Mouse (Mus musculus) erythroblast, adult 5-6 weeks (primary cell): Measurements from ENCODE around the gene Actl7a. TPM values are rescaled to one million over a fixed set of nuclear protein-coding genes. Genes with fewer than 3 reads are reported as not detected.

Experiments used
- ATAC-seq: replicated peaks from 2 replicates; pipeline ENCODE4 v1.8.0; 2016; ENCODE audit warnings: moderate number of reproducible peaks, mild to moderate bottlenecking, moderate TSS enrichment, inconsistent platforms; ENCODE audit not compliant: poor library complexity, low FRiP score, severe bottlenecking
- total RNA-seq, 2 experiments: library from RNA; stranded (forward) in 1 of 2; stranded (reverse) in 1 of 2; fragments of 150-400 nt in 1 of 2; fragments of 200-764, 138-1000 nt in 1 of 2; gene quantifications; 2 replicates each; pipeline versions ENCODE4 v1.2.3 to v1.2.4; 2015 to 2017; ENCODE audit warnings: low replicate concordance in 2 of 2

Gene Actl7a
- total RNA-seq (2015; ENCODE audit: low replicate concordance): not detected in 2 replicates
- total RNA-seq (2017; ENCODE audit: low replicate concordance): not detected in 2 replicates

DNA sequence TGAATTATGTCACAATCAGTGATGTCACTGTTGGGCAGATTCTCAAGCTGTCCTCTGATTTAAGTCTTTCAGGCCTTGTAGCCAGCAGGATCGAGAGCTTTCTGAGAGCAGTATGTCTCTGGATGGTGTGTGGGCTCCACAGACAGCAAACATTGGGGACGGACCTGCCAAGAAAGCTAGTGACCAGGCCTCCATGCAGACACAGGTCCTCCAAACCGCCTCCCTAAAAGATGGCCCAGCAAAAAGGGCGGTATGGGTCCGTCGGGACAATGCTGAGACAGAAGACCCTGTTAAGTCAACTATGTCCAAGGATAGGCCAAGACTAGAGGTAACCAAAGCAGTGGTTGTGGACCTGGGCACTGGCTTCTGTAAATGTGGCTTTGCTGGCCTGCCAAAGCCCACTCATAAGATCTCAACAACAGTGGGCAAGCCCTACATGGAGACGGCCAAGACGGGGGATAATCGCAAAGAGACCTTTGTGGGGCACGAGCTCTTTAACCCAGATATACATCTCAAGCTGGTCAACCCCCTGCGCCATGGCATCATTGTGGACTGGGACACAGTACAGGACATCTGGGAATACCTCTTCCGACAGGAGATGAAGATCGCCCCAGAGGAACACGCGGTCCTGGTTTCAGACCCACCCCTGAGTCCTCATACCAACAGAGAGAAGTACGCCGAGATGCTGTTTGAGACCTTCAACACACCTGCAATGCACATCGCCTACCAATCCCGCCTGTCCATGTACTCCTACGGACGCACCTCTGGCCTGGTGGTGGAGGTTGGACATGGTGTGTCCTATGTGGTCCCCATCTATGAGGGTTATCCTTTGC lies at the start of gene Actl7a:
Gene Actl7a, plus strand, starts transcription at position 51 of the 833 bp plus-strand sequence.
- no peak for ATAC-seq

DNA sequence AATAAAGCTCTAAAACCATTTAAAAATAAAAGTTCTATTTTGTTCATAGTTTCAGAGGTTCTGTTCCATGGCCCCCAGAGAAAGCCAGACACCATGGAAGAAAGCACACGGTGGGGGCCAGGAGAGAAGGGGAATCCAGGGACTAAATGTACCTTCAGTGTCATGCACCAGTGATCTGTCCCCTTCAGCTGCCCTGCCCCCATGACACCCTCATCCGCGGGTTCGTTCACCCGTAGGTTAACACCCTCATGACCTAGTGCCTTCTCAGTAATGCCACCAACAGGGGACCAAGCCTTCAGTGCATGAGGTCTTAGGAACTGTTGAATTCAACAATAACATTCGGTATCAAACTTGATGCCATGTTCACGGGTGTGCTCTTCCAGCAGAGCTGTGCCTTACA lies 46.8 kb upstream of the Actl7a start:
- ATAC-seq: no peak

DNA sequence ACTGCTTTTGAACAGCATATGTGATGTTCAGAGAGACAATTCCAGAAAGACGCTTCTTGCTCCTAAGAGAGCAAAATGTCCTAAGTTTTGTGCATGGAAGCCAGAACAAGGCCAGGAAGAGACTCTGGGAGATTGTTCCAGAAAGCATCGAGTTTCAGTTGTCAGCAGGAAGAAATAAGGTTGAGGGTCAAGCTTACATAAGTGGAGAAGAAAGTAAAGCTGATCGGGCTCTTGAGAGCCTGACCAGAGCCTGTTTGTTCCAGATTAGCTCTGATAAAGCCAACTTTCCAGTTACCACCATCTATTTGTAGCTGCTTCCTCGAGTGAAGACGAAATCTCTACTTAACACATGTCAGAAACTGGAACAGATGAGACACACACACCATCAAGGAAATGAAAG lies 44.5 kb upstream of the Actl7a start:
- no peak for ATAC-seq

DNA sequence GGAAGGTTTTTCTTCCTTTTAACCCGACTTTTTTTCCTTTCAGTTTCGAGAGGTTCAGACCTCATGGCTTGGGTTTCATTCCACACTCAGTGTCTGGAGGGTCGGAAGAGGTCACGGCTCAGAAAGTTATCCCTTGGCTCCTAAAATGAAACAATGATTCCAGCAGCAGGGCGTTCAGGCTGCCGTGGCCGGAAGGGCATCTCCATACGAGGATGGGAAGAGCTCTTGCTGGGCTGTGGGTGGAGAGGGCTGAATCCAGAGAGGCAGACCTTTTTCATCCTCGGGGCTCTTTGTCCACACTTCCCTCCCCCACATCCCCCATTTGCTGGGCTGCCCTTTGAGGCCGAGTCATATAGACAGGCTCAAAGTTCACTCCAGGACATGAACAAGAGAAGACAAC lies 41.0 kb upstream of the Actl7a start:
- no peak for ATAC-seq

DNA sequence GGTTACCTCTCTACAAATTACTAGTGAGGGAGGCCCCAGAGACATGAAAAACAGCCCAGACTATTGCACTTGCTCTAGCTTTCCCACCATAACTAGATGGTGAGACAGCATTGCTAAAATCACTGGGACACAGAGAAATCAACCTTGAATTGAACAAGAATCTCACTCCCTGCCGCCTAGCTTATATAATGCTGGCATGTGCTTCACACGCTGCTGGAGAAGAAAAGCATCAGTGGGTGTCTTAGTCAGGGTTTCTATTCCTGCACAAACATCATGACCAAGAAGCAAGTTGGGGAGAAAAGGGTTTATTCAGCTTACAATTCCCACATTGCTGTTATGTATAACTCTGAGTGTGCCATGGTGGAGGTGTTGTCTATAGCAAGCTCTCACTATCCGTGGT lies 30.1 kb upstream of the Actl7a start:
- no peak for ATAC-seq

DNA sequence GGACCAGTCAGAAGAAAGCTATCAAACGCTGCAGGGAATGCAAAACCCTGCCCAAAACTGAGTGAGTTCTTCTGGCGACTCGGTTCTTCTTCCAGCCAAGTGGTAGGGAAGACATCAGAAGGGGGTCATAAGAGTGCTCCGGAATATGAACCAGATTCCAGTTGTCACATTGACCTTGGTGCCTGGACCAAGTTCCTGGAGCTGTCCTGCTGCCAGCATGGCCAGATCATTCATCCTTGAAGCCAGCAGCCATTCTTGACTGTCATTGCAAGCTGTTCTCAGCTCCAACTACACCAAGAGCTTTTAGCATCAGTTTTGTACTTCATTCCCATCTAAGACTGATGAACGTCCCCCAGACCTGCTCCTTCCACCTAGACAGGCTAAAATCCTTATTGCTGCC lies 26.4 kb upstream of the Actl7a start:
- no peak for ATAC-seq

DNA sequence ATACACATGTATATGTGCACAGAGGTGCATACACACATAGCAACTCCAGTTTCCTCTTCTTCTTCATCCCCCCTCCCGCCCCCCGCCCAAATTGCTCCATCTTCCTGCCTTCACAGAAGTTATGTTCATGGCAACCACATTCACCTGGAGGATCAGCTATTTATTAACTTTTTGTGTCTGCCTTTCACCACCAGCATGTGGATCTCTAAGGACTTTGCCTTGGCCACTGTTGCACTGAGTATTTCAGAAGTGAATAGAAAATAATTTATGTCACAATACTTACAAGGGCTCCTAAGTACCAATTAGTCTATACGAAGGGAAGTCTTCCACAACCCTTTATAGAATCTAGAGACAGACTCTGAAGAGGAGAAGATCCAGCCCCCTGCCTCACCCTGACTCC lies 25.3 kb upstream of the Actl7a start:
- ATAC-seq: no peak

DNA sequence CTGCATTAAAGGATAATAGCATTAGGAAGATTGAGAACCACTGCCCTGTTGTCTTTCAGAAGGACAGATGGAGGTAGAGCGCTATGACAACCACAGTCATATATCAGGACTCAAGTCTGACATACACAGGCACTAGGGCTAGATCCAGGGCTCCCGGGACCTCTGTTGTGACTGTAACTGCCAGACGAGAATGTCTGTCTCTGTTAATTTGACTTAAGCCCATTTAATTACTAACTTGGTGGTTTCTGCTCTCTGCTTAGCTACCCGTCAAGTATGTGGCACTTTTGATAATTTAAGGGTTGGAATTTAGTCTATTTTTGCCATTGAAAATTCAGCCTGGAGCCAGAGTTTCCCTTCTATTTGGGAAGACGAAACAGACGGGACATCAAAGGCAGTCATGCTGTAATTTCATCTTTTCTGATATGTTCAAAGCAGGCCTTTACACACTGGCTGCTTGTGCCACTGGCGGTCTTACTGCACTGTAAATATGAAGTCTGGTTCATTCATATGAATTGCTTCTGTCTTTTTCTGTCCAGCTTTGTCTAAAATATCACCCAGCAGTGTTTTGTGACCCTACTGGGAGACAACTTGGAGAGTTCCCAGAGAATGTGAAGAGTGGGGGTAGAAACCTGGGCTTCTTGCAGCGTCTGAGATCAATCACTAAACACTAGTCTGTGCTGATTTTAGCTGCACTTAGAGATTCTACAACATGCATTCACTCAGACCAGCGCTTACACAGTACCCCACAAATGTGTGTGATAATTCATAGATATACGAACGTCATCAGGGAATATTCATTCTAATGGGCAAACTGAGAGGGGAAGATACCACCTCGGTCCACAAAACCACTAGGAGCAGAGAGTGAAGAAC lies 24.4 kb upstream of the Actl7a start:
- ATAC-seq: no peak

DNA sequence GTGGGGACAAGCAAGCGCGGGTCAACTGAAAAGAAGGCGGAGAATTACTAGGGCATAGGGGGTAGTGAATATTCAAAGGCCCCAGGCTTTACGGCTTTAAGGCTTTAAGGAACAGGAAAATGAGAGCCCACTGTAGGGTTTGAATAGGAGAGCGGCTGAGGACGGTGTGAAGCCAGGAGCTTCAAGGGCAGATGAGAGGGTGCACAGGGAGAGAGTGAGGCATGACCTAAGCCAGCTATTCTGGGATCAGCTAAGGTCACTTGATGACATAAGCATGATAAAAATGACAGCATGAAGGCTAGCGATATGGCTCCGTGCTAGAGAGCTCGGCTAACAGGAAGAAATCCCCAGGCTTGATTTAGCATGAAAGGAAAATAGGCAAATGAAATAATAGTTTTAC lies 23.8 kb upstream of the Actl7a start:
- ATAC-seq: no peak

DNA sequence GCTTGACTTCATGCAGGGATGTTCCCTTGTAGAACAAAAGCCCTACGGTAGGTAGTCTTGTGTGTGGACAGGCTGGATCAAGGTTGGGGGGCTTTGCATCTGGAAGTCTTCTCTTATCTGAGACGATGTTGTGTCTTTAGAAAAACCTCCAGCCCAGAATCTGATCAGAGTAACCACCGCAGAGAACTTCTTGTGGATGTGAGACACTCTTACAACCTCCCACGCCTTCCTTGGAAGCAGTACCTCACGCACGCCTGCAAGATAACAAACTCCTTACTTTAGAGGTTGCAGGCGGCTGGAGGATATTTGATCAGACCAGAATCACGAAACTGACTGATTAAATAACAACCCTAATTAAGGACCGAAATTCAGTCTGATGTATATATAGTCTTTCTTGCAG lies 22.8 kb upstream of the Actl7a start:
- ATAC-seq: no peak

DNA sequence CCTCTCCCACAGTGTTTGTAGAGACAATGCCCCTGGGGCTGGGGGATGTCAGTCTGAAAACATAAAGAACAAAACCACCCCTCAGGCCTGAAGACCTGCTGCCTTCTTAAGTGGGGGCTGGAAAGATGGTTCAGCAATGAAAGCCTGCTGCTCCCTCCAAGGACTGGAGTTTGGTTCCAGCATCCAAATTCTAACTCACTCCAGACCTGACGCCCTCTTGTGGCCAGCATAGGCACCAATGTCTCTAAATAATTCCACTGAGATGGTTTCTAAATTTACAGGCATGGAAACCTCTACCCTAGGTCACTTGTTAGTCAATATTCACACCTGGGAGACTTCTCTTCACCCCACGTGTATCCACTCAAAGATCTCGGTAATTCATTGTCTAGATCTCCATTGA lies 21.7 kb upstream of the Actl7a start:
- ATAC-seq: no peak

DNA sequence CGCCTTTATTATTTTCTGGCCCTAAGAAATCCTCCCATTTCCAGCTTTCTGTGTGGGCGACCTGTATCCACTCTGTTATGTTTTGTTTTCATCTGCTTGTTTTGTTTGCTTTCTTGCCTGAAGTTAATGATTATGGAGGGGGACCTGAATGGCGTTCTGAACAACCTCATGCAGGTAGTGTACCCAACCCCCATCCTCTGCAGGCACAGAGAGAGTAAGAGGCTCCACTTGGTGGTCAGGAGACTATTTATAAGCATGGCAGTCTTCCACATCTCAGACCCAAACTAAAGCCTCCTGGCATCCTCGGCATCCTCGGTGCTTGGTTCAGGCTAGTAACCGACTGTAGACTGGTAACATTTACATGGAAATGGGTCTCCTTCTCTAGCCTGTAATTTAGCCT lies 20.9 kb upstream of the Actl7a start:
- ATAC-seq: no peak

DNA sequence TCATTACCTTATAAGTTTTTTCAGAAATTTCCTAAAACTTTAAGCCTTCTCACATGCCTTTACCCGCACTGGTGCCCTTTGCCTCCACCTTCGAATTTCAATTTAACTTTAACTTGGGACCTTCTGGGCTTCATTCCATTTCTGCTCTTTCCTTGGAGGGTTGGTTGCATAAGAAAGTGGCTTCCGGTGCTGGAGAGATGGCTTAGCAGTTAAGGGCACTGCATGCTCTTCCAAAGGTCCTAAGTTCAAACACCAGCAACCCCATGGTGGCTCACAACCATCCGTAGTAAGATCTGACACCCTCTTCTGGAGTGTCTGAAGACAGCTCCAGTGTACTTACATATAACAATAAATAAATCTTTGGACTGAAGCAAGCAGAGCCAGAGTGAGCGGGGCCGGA lies 20.0 kb upstream of the Actl7a start:
- ATAC-seq: no peak

DNA sequence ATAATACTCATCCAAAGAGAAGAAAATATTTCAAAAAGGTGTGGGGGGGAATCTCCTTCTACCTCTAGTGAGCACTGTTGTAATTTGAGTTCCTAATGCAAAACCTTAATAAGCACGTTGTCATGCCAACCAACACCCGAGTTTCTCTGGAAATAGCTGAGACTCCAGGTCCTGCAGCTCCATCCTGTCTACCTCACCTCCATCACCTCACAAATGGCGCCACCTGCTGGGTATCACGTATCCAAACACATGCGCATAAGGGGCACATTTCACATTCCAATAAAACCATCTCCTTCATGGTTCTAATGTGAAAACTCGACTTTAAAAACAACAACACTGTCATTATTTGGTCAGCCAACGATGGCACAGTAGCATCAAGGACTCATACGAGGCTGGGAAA lies 17.4 kb upstream of the Actl7a start:
- ATAC-seq: no peak

DNA sequence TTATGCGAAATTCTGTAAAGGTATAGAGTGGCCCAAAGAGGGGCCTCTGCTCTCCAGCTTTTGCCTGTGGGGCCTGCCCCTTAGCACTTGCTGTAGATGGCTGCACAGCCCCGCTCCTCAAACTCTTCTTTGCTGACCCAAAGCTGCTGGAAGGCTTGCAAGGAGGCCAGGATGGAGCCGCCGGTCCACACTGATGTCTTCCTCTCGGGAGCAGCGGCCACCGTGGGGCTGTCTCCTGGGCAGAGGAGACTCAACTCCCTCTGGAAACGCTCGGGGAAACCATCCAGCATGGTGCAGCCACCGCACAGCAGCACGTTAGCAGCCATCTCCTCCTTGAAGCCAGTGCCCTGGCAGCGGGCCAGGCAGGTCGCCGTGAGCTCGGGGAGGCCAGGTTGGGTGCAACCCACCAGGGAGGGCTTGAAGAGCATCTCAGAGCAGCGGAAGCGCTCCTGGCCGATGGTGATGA lies 3.2 kb upstream of the Actl7a start, which contains the start of gene Gm26657:
Gene Gm26657, plus strand, starts transcription at position 51 of the 466 bp plus-strand sequence.
- no peak for ATAC-seq

DNA sequence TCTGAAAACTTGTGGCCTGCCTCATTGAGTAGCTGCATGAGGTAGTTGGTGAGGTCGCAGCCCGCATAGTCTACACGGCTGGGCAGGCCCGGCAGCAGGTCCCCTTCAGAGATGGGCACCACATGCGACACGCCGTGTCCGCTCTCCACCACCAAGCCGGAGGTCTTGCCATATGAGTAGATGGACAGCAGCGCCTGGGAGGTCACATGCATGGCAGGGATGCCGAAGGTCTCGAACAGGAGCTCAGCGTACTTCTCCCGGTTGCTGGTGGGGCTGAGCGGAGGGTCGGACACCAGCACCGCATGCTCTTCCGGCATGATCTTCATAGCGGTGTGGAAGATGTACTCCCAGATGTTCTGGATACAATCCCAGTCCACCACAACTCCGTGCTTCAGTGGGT lies 2.6 kb upstream of the Actl7a start:
- no peak for ATAC-seq

DNA sequence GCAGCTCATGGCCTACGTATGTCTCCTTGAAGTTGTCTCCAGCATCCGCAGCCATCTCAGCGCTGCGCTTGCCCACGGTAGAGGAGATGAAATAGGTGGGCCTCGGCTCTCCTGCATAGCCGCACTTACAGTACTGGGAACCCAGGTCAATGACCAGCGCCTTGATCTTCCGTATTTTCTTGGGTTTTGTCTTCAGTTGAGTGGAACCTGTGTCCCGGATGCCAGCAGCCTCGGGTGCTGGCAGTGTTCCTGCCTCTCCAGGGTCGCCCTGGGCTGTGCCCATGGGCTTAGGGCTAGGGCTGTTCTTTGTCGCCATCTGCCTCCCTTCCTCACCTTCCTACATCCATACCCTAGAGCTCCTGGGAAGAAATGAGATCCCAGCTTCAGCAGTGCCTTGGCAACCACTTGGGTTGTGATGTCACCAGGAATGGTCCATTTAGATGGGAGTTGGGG lies 2.1 kb upstream of the Actl7a start, which contains the start of gene Actl7b:
Gene Actl7b, minus strand, starts transcription at position 403 of the 453 bp plus-strand sequence.
- ATAC-seq: no peak

DNA sequence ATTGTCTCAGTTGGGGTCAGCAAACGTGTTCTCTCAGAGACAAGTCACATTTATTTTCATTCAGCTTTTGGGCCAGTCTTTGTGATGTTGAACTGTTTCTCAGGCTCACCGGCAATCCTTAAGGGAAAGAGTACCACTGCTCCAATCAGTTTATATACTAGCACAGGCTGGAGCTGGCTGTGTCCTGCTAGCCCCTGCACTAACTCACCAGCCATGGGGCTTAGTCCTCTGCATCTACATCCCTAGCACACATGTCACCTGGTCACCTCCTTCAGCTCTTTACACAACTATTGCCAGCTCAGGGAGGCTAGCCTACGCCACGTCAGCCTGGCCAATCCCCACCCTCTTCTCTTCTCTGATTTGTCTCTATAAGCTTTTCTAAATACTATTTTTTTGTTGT lies 515 bp upstream of the Actl7a start:
- ATAC-seq: no peak

DNA sequence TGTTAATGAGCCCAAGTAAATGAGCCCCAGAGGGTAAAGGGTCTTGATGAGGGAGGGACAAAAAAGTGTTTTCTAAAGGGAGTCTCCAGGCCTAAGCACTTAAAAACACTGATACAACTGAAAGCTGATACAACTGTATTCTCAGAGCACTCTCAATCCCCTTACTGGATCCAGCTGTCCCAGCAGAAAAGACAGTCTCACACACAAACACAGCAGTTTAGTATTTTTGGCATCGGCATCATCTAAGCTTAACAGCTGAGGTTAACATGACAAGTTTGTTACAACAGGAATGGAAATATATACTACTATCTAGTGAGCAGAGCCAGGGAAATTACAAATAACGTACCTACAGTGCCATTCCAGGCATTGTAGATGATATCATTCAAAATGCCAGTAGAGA lies 3.1 kb downstream of the Actl7a start:
- no peak for ATAC-seq

DNA sequence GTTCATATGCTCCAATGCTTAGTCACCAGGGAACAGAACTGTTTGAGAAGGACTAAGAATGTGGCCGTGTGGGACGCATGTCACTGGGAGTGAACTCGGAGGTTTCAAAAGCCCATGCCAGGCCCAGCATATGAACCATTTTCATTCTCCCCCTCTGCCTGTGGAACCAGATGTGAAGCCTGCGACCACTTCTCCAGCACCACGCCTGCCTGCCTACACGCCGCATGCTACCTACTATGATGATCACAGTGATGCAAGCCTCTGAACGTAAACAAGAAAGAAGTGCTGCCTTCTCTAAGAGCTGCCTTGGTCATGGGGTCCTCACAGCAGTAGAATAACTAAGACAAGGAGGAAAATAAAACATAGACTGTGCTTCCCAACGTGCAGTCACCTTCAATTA lies 4.2 kb downstream of the Actl7a start:
- ATAC-seq: no peak

DNA sequence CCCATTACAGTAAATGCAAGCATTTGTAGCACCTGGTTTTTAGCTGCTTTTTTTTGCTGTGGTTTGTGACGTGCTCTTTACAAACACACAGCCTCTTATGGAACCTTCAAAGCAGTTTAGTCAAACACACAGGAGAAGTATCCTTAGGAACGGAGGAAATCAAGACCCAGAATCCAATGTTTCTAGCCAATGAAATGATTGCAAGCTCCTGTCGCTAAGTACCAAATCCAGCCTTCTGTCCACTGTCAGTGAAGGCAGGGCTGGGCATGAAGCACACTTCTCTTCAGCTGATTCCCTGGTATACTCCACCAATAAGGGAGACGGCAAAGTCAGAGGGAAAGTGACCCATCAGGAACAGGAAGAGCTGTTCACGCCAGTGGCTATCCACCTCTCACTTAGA lies 12.8 kb downstream of the Actl7a start:
- ATAC-seq: no peak
